ENCODE assay signal across 16 mouse cellular contexts in the genomic region with DNA sequence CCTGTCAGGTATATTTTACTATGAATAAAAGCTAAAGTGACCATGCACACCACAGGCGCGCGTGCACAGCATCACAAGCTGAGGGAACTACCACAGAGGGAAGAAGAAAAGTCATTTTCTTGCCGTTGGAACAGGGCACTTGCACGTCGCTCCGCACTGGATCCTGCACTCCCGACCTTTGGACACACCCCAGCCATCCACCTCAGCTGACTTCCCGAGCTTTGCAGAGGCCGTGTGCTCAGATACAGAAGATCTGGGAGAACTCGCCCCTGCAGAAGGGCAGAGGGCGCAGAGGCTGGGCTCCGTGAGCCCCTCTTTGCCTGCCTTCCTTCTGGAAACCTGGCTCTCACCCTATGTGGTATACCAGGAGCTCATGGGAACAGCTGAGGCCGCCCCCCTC.
DNase-seq lines count a peak whose midpoint lies in the region; ATAC-seq lines count a peak whose summit lies in the region.
"Had no signal": no experiment of that assay in that cellular context is flagged by ENCODE, and none has a peak within 500 bp of the region (broad histone marks: within the 10 kb centered on the region; RNA-seq: fewer than 3 reads in every experiment).

No protein-coding gene starts in this region.

- no peak overlapping the region for H3K27ac ChIP-seq in liver, embryonic 16.5 days (ENCODE audit: low read length)
- no peak overlapping the region for H3K27ac ChIP-seq in liver, embryonic 12.5 days
- peak overlapping the region; percentile 81 for H3K27ac ChIP-seq in limb, embryonic 10.5 days
- no peak overlapping the region for H3K27ac ChIP-seq in hindbrain, embryonic 16.5 days (ENCODE audit: low read depth, low read length)
- H3K27ac ChIP-seq: forebrain, embryonic 12.5 days; heart, adult 2 months; lung, embryonic 15.5 days; midbrain, embryonic 12.5 days had no signal

- H3K9me3 ChIP-seq in liver, embryonic 16.5 days (replicated peaks; ENCODE audit: control insufficient read depth, low read length), result no peaks in the 10 kb centered on the region
- no peaks in the 10 kb centered on the region for H3K9me3 ChIP-seq in liver, embryonic 12.5 days (replicated peaks)
- no peaks in the 10 kb centered on the region for H3K9me3 ChIP-seq in limb, embryonic 10.5 days (replicated peaks)
- no peaks in the 10 kb centered on the region for H3K9me3 ChIP-seq in hindbrain, embryonic 16.5 days (ENCODE audit: control insufficient read depth, low read length)
- H3K9me3 ChIP-seq: forebrain, embryonic 12.5 days; lung, embryonic 15.5 days; midbrain, embryonic 12.5 days had no signal

- H3K36me3 ChIP-seq in liver, embryonic 16.5 days (ENCODE audit: control insufficient read depth, insufficient read depth), result no peaks in the 10 kb centered on the region
- no peaks in the 10 kb centered on the region for H3K36me3 ChIP-seq in liver, embryonic 12.5 days
- H3K36me3 ChIP-seq in limb, embryonic 10.5 days, result no peaks in the 10 kb centered on the region
- H3K36me3 ChIP-seq in hindbrain, embryonic 16.5 days (ENCODE audit: control insufficient read depth, insufficient read depth, low read length), result no peaks in the 10 kb centered on the region
- H3K36me3 ChIP-seq: forebrain, embryonic 12.5 days; lung, embryonic 15.5 days; midbrain, embryonic 12.5 days had no signal

- no peaks in the 10 kb centered on the region for H3K27me3 ChIP-seq in liver, embryonic 16.5 days (ENCODE audit: control insufficient read depth, insufficient read depth, low read depth, low read length)
- H3K27me3 ChIP-seq in liver, embryonic 12.5 days (replicated peaks), result no peaks in the 10 kb centered on the region
- H3K27me3 ChIP-seq in limb, embryonic 10.5 days (ENCODE audit: low read depth, poor library complexity, severe bottlenecking), result no peaks in the 10 kb centered on the region
- 0 out of 2 replicates have a peak, but pooled peaks cover 2% of the 10 kb centered on the region for H3K27me3 ChIP-seq in hindbrain, embryonic 16.5 days (replicated peaks; ENCODE audit: control insufficient read depth, insufficient read depth, low read length)
- H3K27me3 ChIP-seq: lung, embryonic 15.5 days had no signal

- 0 out of 2 replicates have a peak, but pooled peaks have one; percentile 16 for ATAC-seq in liver, embryonic 16.5 days (ENCODE audit: low read depth)
- ATAC-seq in liver, embryonic 12.5 days, result no peak
- no peak for ATAC-seq in hindbrain, embryonic 16.5 days
- ATAC-seq: activated CD4-positive, CD25-positive, alpha-beta regulatory T cell, adult 4 months had no signal

- no peak overlapping the region for H3K4me2 ChIP-seq in liver, embryonic 16.5 days (ENCODE audit: low read depth, low read length)
- no peak overlapping the region for H3K4me2 ChIP-seq in liver, embryonic 12.5 days
- no peak overlapping the region for H3K4me2 ChIP-seq in hindbrain, embryonic 16.5 days (ENCODE audit: low read length)
- H3K4me2 ChIP-seq: forebrain, embryonic 12.5 days; lung, embryonic 15.5 days; midbrain, embryonic 12.5 days had no signal

- H3K9ac ChIP-seq in liver, embryonic 16.5 days (ENCODE audit: low read depth, low read length), result no peak overlapping the region
- no peak overlapping the region for H3K9ac ChIP-seq in liver, embryonic 12.5 days
- no peak overlapping the region for H3K9ac ChIP-seq in hindbrain, embryonic 16.5 days (ENCODE audit: low read depth, low read length)
- H3K9ac ChIP-seq: forebrain, embryonic 12.5 days; lung, embryonic 15.5 days; midbrain, embryonic 12.5 days had no signal

- WGBS in liver, embryonic 16.5 days (ENCODE audit: insufficient replicate concordance), result 77% methylated on average over 14 of the region's 14 CpGs
- 73% methylated on average over 14 of the region's 14 CpGs for WGBS in liver, embryonic 12.5 days (ENCODE audit: insufficient replicate concordance)
- WGBS in limb, embryonic 10.5 days, result 79% methylated on average over 14 of the region's 14 CpGs
- WGBS in hindbrain, embryonic 16.5 days, result 88% methylated on average over 14 of the region's 14 CpGs

- peak; percentile 33 to 54 for DNase-seq in kidney, adult 8-10 months
- DNase-seq in limb, embryonic 10.5 days (ENCODE audit: low spot score), result no peak
- DNase-seq in adrenal gland, postnatal 4 days (ENCODE audit: low spot score in 2 of 2), result no peak
- DNase-seq in adrenal gland, postnatal 36 days, result no peak
- DNase-seq: cerebellum, adult 9-10 months; gastrocnemius, postnatal 14 days; heart, adult 2 months; right cerebral cortex, postnatal 4 days; thymus, postnatal 14 days had no signal

- H3K4me1 ChIP-seq in liver, embryonic 16.5 days (ENCODE audit: control insufficient read depth, low read depth, low read length), result no peaks in the 10 kb centered on the region; the same call in 1 of the 2 replicates
- H3K4me1 ChIP-seq in liver, embryonic 12.5 days, result 0 out of 2 replicates have a peak, but pooled peaks cover 3% of the 10 kb centered on the region
- H3K4me1 ChIP-seq in limb, embryonic 10.5 days, result peaks cover 46% of the 10 kb centered on the region
- peaks cover 13% of the 10 kb centered on the region for H3K4me1 ChIP-seq in hindbrain, embryonic 16.5 days (ENCODE audit: control insufficient read depth, insufficient read depth, low read depth, low read length)

- no peak overlapping the region for H3K4me3 ChIP-seq in liver, embryonic 16.5 days (ENCODE audit: low read depth, low read length)
- H3K4me3 ChIP-seq in liver, embryonic 12.5 days, result no peak overlapping the region
- H3K4me3 ChIP-seq in limb, embryonic 10.5 days, result no peak overlapping the region
- no peak overlapping the region for H3K4me3 ChIP-seq in hindbrain, embryonic 16.5 days (ENCODE audit: low read length)
- H3K4me3 ChIP-seq: forebrain, embryonic 12.5 days; heart, adult 2 months; lung, embryonic 15.5 days; midbrain, embryonic 12.5 days had no signal

Comparison
In these comparisons a context has a peak if more than half of its experiments do, and no peak if none do; other contexts are left out.
1. DNase-seq: peak in kidney, adult 8-10 months (2 of 2); none in limb, embryonic 10.5 days (single experiment), adrenal gland, postnatal 4 days (0 of 2) and adrenal gland, postnatal 36 days (0 of 2).